Mouse (Mus musculus): ENCODE data around the gene Cttnbp2nl. TPM values are rescaled to one million over a fixed set of nuclear protein-coding genes. Genes with fewer than 3 reads are reported as not detected.

Gene Cttnbp2nl
- polyA plus RNA-seq, 1 experiment from 2014 or later: 21.6 TPM

DNA sequence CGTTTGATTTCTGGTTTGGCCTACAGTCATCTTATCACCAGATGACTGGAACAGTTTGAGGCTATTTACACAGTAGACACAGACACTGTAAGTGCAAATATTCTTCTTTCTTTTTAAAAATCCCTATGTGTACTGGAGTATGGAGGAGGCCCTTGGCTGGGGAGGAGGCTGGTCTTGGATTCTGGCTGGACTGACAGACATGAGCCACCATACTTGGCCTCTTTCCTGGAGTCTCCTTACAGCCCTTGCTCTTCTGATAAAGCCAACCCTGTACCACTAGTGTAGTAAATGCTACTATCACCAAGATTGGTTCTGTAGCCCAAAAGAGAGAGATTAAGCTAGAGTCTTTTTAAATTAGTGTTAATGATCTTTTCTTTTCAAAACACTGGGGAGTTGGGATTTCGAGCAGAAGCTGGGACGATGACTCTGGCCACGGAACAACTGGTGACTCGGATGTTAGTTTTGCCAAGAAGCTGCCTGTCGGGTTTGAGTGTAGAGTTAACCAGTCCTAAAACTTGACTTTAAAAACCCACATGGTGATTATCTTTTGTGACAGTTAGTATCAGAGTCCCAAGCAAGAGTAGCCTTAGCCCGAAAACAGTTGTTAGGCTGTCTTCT is 40.1 kb downstream of the Cttnbp2nl start:
- WGBS: 66% methylated on average over 7 of the region's 7 CpGs
- H3K4me1 ChIP-seq (replicated peaks): peaks cover 32% of the 10 kb centered on the region
- peaks cover 33% of the 10 kb centered on the region for H3K36me3 ChIP-seq
- no peaks in the 10 kb centered on the region for H3K9me3 ChIP-seq (replicated peaks)
- H3K9ac ChIP-seq: no peak overlapping the region
- no peak overlapping the region for H3K4me2 ChIP-seq
- H3K27me3 ChIP-seq: no peaks in the 10 kb centered on the region
- ATAC-seq (replicated peaks; ENCODE audit: insufficient number of reproducible peaks, insufficient read depth, low FRiP score, low read depth): no peak
- H3K4me3 ChIP-seq: no peak overlapping the region
- H3K27ac ChIP-seq: 0 out of 2 replicates have a peak overlapping the region, but pooled peaks have one; percentile 11

GRCm38 (mm10) chr3:105011883-105012282 is 41.1 kb downstream of the Cttnbp2nl start:
- no peak overlapping the region for H3K4me3 ChIP-seq
- WGBS: 54% methylated on average over 5 of the region's 5 CpGs
- H3K4me1 ChIP-seq (replicated peaks): peaks cover 28% of the 10 kb centered on the region
- H3K36me3 ChIP-seq: peaks cover 43% of the 10 kb centered on the region
- no peak overlapping the region for H3K4me2 ChIP-seq
- ATAC-seq (replicated peaks; ENCODE audit: insufficient number of reproducible peaks, insufficient read depth, low FRiP score, low read depth): no peak
- H3K27me3 ChIP-seq: no peaks in the 10 kb centered on the region
- H3K9me3 ChIP-seq (replicated peaks): no peaks in the 10 kb centered on the region
- H3K9ac ChIP-seq: no peak overlapping the region
- H3K27ac ChIP-seq: no peak overlapping the region

DNA sequence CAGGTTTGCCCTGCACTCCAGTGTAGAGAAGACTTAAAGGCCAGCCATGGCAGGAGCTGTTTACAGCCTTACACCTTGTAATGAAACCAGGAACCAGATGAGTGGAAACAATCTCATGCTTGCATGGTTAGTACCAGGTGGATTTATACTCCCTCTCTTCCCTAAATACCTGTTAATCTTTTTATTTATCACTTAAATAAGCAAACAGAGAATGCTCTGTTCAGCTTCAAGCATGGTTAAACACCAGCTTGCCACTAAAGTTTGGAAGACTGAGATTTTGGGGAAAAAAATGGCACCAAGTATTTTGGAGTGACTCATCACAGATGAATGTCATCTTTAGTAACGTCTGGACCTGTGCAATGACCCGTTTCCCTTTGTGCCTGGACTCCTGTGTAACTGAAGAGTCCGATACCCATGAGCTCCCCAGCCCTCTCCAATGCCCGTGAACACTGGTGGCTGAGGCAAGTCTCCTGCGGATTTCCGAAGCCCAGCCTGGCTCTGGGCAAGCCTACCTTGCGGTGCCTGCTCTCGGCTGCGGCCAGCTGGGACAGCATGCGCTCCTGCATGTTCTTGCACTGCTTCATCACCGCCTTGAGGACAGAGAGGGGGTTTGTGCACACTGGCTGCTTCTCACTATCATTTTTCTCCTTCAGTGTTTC is 42.1 kb downstream of the Cttnbp2nl start:
- H3K9me3 ChIP-seq (replicated peaks): no peaks in the 10 kb centered on the region
- 87% methylated on average over 11 of the region's 11 CpGs for WGBS
- no peak for ATAC-seq (replicated peaks; ENCODE audit: insufficient number of reproducible peaks, insufficient read depth, low FRiP score, low read depth)
- H3K27me3 ChIP-seq: no peaks in the 10 kb centered on the region
- peaks cover 18% of the 10 kb centered on the region for H3K4me1 ChIP-seq (replicated peaks)
- H3K4me2 ChIP-seq: no peak overlapping the region
- no peak overlapping the region for H3K9ac ChIP-seq
- no peak overlapping the region for H3K4me3 ChIP-seq
- no peak overlapping the region for H3K27ac ChIP-seq
- peaks cover 53% of the 10 kb centered on the region for H3K36me3 ChIP-seq

- 82% methylated on average over 9 of the region's 9 CpGs for WGBS
- H3K4me1 ChIP-seq (replicated peaks): peaks cover 7% of the 10 kb centered on the region
- no peaks in the 10 kb centered on the region for H3K9me3 ChIP-seq (replicated peaks)
- no peak overlapping the region for H3K4me2 ChIP-seq
- no peak overlapping the region for H3K27ac ChIP-seq
- no peak overlapping the region for H3K9ac ChIP-seq
- no peak for ATAC-seq (replicated peaks; ENCODE audit: insufficient number of reproducible peaks, insufficient read depth, low FRiP score, low read depth)
- peaks cover 80% of the 10 kb centered on the region for H3K36me3 ChIP-seq
- H3K27me3 ChIP-seq: no peaks in the 10 kb centered on the region
- H3K4me3 ChIP-seq: no peak overlapping the region
Observed at GRCm38 (mm10) chr3:105008070-105008469, 44.9 kb downstream of the Cttnbp2nl start.

DNA sequence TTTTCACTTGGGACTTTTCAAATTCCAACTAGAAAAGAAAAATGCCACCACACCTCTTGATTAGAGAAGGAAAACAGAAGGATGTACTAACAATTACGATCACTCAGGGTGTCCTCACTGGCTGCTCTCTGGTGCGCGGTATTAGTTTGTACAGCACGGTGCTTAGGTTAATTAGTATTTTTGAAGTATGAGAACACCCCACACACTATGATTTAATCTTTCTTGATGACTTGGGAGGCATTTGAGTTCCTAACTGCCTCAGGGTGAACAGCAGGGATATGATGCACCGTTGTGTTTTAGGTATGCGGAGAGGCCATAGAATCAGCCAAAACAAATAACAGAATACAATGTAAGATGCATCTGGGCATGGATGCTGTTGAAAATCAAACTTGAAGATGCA is 46.8 kb downstream of the Cttnbp2nl start:
- 91% methylated on average over 6 of the region's 6 CpGs for WGBS
- peaks cover 12% of the 10 kb centered on the region for H3K4me1 ChIP-seq (replicated peaks)
- H3K9ac ChIP-seq: no peak overlapping the region
- no peaks in the 10 kb centered on the region for H3K27me3 ChIP-seq
- no peak for ATAC-seq (replicated peaks; ENCODE audit: insufficient number of reproducible peaks, insufficient read depth, low FRiP score, low read depth)
- peaks cover 85% of the 10 kb centered on the region for H3K36me3 ChIP-seq
- H3K9me3 ChIP-seq (replicated peaks): no peaks in the 10 kb centered on the region
- H3K4me2 ChIP-seq: no peak overlapping the region
- H3K4me3 ChIP-seq: no peak overlapping the region
- H3K27ac ChIP-seq: no peak overlapping the region

GRCm38 (mm10) chr3:105005561-105006065 is 47.3 kb downstream of the Cttnbp2nl start:
- Histone ChIP-seq H3K27me3 (no peaks in the 10 kb centered on the region), H3K9me3 (replicated peaks) (no peaks in the 10 kb centered on the region), H3K36me3 (peaks cover 80% of the 10 kb centered on the region), H3K4me1 (replicated peaks) (peaks cover 16% of the 10 kb centered on the region), H3K4me2 (no peak overlapping the region), H3K27ac (no peak overlapping the region), H3K9ac (no peak overlapping the region), H3K4me3 (no peak overlapping the region)
- no peak for ATAC-seq (replicated peaks; ENCODE audit: insufficient number of reproducible peaks, insufficient read depth, low FRiP score, low read depth)
- WGBS: 81% methylated on average over 20 of the region's 20 CpGs

GRCm38 (mm10) chr3:105005011-105005410 is 47.9 kb downstream of the Cttnbp2nl start:
- Histone ChIP-seq H3K9ac (no peak overlapping the region), H3K4me3 (no peak overlapping the region), H3K27me3 (no peaks in the 10 kb centered on the region), H3K27ac (no peak overlapping the region), H3K4me2 (no peak overlapping the region), H3K36me3 (peaks cover 74% of the 10 kb centered on the region), H3K4me1 (replicated peaks) (peaks cover 18% of the 10 kb centered on the region), H3K9me3 (replicated peaks) (no peaks in the 10 kb centered on the region)
- 86% methylated on average over 10 of the region's 10 CpGs for WGBS
- no peak for ATAC-seq (replicated peaks; ENCODE audit: insufficient number of reproducible peaks, insufficient read depth, low FRiP score, low read depth)

DNA sequence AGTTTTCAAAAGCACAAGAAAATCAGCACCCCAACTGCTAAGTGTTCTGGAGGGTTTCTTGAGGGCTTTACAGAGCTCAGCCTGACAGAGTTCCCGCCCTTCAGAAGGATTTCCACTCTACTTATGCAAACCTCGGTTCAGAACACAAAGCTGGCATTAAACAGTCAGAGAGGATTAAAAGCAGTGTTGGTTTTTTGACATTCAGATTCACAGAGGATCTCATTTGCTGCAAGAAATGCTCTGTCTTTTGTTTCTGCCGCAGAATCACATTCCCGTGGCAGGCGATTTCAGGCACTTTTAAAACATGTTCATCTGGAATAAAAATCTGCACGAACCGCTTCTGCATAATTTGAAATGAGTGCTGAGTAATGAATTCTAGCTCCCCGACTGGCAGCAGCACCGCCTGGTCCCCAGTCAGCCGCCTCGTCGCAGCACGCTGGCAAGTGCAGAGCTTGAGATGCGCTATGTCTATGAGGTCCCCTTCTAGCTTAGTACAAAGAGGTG is 48.9 kb downstream of the Cttnbp2nl start:
- ATAC-seq (replicated peaks; ENCODE audit: insufficient number of reproducible peaks, insufficient read depth, low FRiP score, low read depth): no peak
- Histone ChIP-seq H3K27me3 (no peaks in the 10 kb centered on the region), H3K9me3 (replicated peaks) (no peaks in the 10 kb centered on the region), H3K4me3 (no peak overlapping the region), H3K9ac (no peak overlapping the region), H3K4me2 (no peak overlapping the region), H3K27ac (no peak overlapping the region), H3K36me3 (peaks cover 64% of the 10 kb centered on the region), H3K4me1 (replicated peaks) (peaks cover 24% of the 10 kb centered on the region)
- 86% methylated on average over 14 of the region's 14 CpGs for WGBS

DNA sequence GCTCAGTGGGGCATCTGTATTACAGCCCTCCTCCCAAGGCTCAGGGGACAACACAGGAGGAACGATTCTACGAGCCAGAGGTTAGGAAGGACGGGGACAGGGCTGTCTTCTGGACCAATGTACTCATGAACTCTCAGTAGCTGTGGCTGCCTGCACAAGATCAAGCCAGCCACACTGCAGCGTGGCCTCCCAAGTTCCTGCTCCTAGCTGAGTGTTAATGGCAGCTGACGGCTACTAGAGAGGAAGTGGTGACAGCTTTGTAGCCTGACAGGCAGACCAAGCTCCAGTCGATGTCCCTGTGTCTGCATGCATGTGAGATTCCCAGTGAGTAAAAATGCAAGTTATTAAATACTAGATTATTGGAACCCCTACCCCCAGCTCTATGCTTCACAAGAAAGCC is 51.6 kb downstream of the Cttnbp2nl start:
- Histone ChIP-seq H3K9me3 (replicated peaks) (no peaks in the 10 kb centered on the region), H3K9ac (no peak overlapping the region), H3K27ac (peak overlapping the region; percentile 60), H3K27me3 (no peaks in the 10 kb centered on the region), H3K4me3 (no peak overlapping the region), H3K4me1 (replicated peaks) (peaks cover 43% of the 10 kb centered on the region), H3K36me3 (peaks cover 41% of the 10 kb centered on the region), H3K4me2 (no peak overlapping the region)
- 20% methylated on average over 6 of the region's 6 CpGs for WGBS
- ATAC-seq (replicated peaks; ENCODE audit: insufficient number of reproducible peaks, insufficient read depth, low FRiP score, low read depth): peak; percentile 50; the same call in 1 of the 2 replicates

DNA sequence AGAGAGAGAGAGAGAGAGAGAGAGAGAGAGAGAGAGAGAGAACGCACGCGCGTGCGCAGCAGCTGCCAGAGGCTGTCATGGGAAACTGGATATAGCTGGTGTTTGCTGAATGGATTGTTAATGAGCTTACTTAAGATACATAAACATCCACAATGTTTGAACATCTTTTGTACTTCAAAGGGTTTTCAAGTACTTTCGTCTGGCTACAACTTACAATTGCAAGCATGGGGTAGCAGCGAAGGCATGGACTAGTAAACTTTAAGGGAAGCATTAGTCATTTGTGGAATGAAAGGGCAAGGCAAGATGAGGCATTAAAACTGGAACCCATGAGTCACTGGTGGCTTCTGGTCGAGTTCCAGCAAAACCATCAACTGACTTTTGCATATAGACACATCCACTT is 52.4 kb downstream of the Cttnbp2nl start:
- H3K9ac ChIP-seq: no peak overlapping the region
- no peak overlapping the region for H3K4me3 ChIP-seq
- H3K27ac ChIP-seq: no peak overlapping the region; the same call in 1 of the 2 replicates
- 71% methylated on average over 8 of the region's 8 CpGs for WGBS
- H3K36me3 ChIP-seq: peaks cover 33% of the 10 kb centered on the region
- ATAC-seq (replicated peaks; ENCODE audit: insufficient number of reproducible peaks, insufficient read depth, low FRiP score, low read depth): no peak
- H3K4me1 ChIP-seq (replicated peaks): peaks cover 49% of the 10 kb centered on the region
- H3K9me3 ChIP-seq (replicated peaks): no peaks in the 10 kb centered on the region
- no peaks in the 10 kb centered on the region for H3K27me3 ChIP-seq
- no peak overlapping the region for H3K4me2 ChIP-seq

GRCm38 (mm10) chr3:104997563-104997962 is 55.4 kb downstream of the Cttnbp2nl start:
- no peaks in the 10 kb centered on the region for H3K27me3 ChIP-seq
- peaks cover 4% of the 10 kb centered on the region; the same call in 1 of the 2 replicates for H3K36me3 ChIP-seq
- WGBS: 29% methylated on average over 6 of the region's 6 CpGs
- 0 out of 2 replicates have a peak overlapping the region, but pooled peaks have one; percentile 3 for H3K9ac ChIP-seq
- H3K4me1 ChIP-seq (replicated peaks): peaks cover 68% of the 10 kb centered on the region
- no peak for ATAC-seq (replicated peaks; ENCODE audit: insufficient number of reproducible peaks, insufficient read depth, low FRiP score, low read depth)
- 0 out of 2 replicates have a peak overlapping the region, but pooled peaks have one; percentile 7 for H3K4me2 ChIP-seq
- peak overlapping the region; percentile 19 for H3K27ac ChIP-seq
- no peak overlapping the region for H3K4me3 ChIP-seq
- no peaks in the 10 kb centered on the region for H3K9me3 ChIP-seq (replicated peaks)

All from heart, embryonic 15.5 days (tissue).